Mouse (Mus musculus): ENCODE results near the gene Capns1.

- TF ChIP-seq CTCF (IDR thresholded peaks at IDR 0.05) (no peak), EP300 (IDR thresholded peaks at IDR 0.05) (no peak)
Measured at GRCm38 (mm10) chr7:30202895-30203690, 4.5 kb upstream of the Capns1 start.
